Mouse (Mus musculus) liver, embryonic 11.5 days (tissue): ENCODE measurements around the gene Th. TPM values are rescaled to one million over a fixed set of nuclear protein-coding genes. Genes with fewer than 3 reads are reported as not detected.

Experiments used
- ATAC-seq: fragments of 200-750 bp; cut with Nextera tagmentation; replicated peaks from 2 replicates; pipeline ENCODE4 v1.8.0; 2017; ENCODE audit warnings: moderate number of reproducible peaks, mild to moderate bottlenecking, moderate TSS enrichment, moderate library complexity; ENCODE audit not compliant: low FRiP score
- DNase-seq: peaks from one replicate; pipeline ENCODE4 v3.0.0-alpha.2; 2017; ENCODE audit warnings: low spot score
- H3K27ac ChIP-seq: fragments of 300-500 bp; sonication (generic); 2 replicates; pipeline ENCODE4 v1.5.1; 2014; ENCODE audit warnings: mild to moderate bottlenecking, low read depth, low read length, control low read depth
- H3K27me3 ChIP-seq: fragments of 300-500 bp; sonication (generic); replicated peaks from 2 replicates; pipeline ENCODE4 v1.6.1; 2014; ENCODE audit warnings: low read length, mixed read lengths; ENCODE audit not compliant: control insufficient read depth, insufficient read depth
- H3K36me3 ChIP-seq: fragments of 300-500 bp; sonication (generic); 2 replicates; pipeline ENCODE4 v1.6.1; 2014; ENCODE audit warnings: mild to moderate bottlenecking, low read length, moderate library complexity, mixed read lengths; ENCODE audit not compliant: control insufficient read depth, insufficient read depth
- H3K4me1 ChIP-seq: fragments of 300-500 bp; sonication (generic); replicated peaks from 2 replicates; pipeline ENCODE4 v1.6.1; 2014; ENCODE audit warnings: low read length, mixed read lengths; ENCODE audit not compliant: control insufficient read depth, insufficient read depth
- H3K4me2 ChIP-seq: fragments of 300-500 bp; sonication (generic); 2 replicates; pipeline ENCODE4 v1.6.1; 2014; ENCODE audit warnings: mild to moderate bottlenecking, control low read depth, moderate library complexity
- H3K4me3 ChIP-seq: fragments of 300-500 bp; sonication (generic); 2 replicates; pipeline ENCODE4 v1.5.1; 2014; ENCODE audit warnings: low read depth, low read length, control low read depth
- H3K9ac ChIP-seq: fragments of 300-500 bp; sonication (generic); 2 replicates; pipeline ENCODE4 v1.6.1; 2014; ENCODE audit warnings: low read depth, low read length, control low read depth
- H3K9me3 ChIP-seq: fragments of 300-500 bp; sonication (generic); 2 replicates; pipeline ENCODE4 v1.6.1; 2016; ENCODE audit warnings: low read length, inconsistent platforms, mixed read lengths; ENCODE audit not compliant: control insufficient read depth
- WGBS: fragments of 180-500 bp; shearing (Covaris S2); extraction: QIAGEN DNeasy Blood & Tissue Kit; methylation state at CpG from one replicate; pipeline ENCODE4 v1.1.7; 2014; 5-methylcytosine and 5-hydroxymethylcytosine counted together
- polyA plus RNA-seq: library from polyadenylated mRNA; unstranded; fragments of >200 nt; fragmentation: Nextera tagmentation; extraction: Ambion mirVana; gene quantifications from 2 replicates; pipeline ENCODE4 v1.2.1, GENCODE M21; 2014

Gene Th
- polyA plus RNA-seq, 1 experiment from 2014 or later: 0.26 TPM

GRCm38 (mm10) chr7:142937631-142938030, 6.7 kb upstream of the Th start:
- no peaks in the 10 kb centered on the region for H3K36me3 ChIP-seq
- H3K4me3 ChIP-seq: no peak overlapping the region
- no peak overlapping the region for H3K27ac ChIP-seq
- H3K9ac ChIP-seq: no peak overlapping the region
- ATAC-seq (no peak), DNase-seq (no peak)
- H3K4me2 ChIP-seq: no peak overlapping the region
- H3K4me1 ChIP-seq: no peaks in the 10 kb centered on the region
- no peaks in the 10 kb centered on the region for H3K27me3 ChIP-seq
- H3K9me3 ChIP-seq: no peaks in the 10 kb centered on the region

DNA sequence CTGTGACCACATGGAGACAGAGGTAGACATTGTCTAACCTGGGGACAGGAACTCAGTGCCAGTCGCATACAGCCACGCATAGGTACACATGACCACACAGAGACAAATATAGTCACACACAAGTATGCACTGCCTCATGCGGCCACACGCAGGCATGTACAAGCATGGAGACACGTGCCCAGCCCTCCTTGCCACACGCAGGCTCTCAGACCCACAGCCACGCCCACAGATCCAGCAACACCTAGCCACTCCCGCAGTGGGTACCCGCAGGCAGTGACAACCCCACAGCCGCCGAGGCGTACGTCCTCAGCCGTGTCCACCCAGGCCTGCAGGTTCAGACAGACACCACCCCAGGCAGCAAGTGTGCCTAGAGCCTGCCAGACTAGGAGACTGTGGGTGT, 4.8 kb upstream of the Th start:
- Histone ChIP-seq H3K4me2 (no peak overlapping the region), H3K27ac (no peak overlapping the region), H3K9me3 (no peaks in the 10 kb centered on the region), H3K9ac (no peak overlapping the region), H3K4me3 (no peak overlapping the region), H3K4me1 (no peaks in the 10 kb centered on the region), H3K27me3 (no peaks in the 10 kb centered on the region), H3K36me3 (no peaks in the 10 kb centered on the region)
- no peak for DNase-seq
- 80% methylated on average over 14 of the region's 14 CpGs for WGBS
- no peak for ATAC-seq

GRCm38 (mm10) chr7:142932469-142932868, 1.5 kb upstream of the Th start:
- no peak overlapping the region for H3K4me3 ChIP-seq
- DNase-seq (no peak), ATAC-seq (no peak)
- WGBS: 54% methylated on average over 3 of the region's 3 CpGs
- no peaks in the 10 kb centered on the region for H3K27me3 ChIP-seq
- no peaks in the 10 kb centered on the region for H3K36me3 ChIP-seq
- H3K4me2 ChIP-seq: no peak overlapping the region
- no peak overlapping the region for H3K27ac ChIP-seq
- no peaks in the 10 kb centered on the region for H3K4me1 ChIP-seq
- no peaks in the 10 kb centered on the region for H3K9me3 ChIP-seq
- no peak overlapping the region for H3K9ac ChIP-seq

DNA sequence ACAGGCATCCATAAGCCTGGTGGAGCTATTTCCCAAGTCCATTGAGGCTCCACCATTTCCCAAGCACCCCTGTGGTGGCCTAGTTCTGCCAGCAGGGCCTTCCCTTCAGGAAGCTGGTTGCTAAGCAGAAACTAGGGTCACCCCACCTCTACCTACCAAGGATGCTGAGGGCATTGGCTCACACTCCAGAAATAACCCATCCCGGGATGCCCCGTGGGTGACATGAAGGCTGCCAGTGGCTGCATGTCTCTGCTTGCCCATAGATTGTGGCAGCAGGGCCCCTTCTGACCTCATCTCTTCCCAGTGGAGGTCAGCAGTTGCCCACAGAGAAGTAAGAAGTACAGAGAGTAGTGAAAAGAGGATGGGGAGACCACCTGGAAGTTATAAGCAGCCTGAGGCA, 1.4 kb downstream of the Th start:
- Histone ChIP-seq H3K4me2 (no peak overlapping the region), H3K4me1 (no peaks in the 10 kb centered on the region), H3K27ac (no peak overlapping the region), H3K27me3 (no peaks in the 10 kb centered on the region), H3K9ac (no peak overlapping the region), H3K36me3 (no peaks in the 10 kb centered on the region), H3K9me3 (no peaks in the 10 kb centered on the region), H3K4me3 (no peak overlapping the region)
- WGBS: 83% methylated on average over 2 of the region's 2 CpGs
- ATAC-seq (no peak), DNase-seq (no peak)

DNA sequence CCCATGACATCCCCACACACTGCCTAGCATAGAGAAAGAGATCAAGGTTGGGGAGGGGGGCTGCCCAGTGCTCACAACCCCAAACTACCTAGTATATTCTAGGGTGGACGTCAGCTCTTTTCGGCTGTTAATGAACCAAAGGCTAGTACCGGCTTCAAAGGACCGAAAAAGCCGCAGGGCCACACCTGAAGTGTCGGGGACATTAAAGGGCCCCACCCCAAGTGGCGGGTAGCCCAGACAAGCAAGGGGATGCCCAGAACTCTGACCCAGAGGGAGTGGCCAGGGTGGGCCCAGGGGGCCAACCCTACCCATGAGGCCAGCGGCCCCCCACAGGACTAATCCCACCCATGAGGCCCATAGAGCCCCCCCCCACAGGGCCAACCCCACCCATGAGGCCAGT, 3.6 kb downstream of the Th start:
- H3K9ac ChIP-seq: no peak overlapping the region
- no peak overlapping the region for H3K4me3 ChIP-seq
- H3K27me3 ChIP-seq: no peaks in the 10 kb centered on the region
- no peak overlapping the region for H3K27ac ChIP-seq
- H3K36me3 ChIP-seq: no peaks in the 10 kb centered on the region
- no peak for ATAC-seq
- no peaks in the 10 kb centered on the region for H3K9me3 ChIP-seq
- WGBS: 82% methylated on average over 8 of the region's 8 CpGs
- no peak for DNase-seq
- H3K4me2 ChIP-seq: no peak overlapping the region
- no peaks in the 10 kb centered on the region for H3K4me1 ChIP-seq

- Histone ChIP-seq H3K4me2 (no peak overlapping the region), H3K4me1 (no peaks in the 10 kb centered on the region), H3K36me3 (no peaks in the 10 kb centered on the region), H3K27ac (no peak overlapping the region), H3K9me3 (no peaks in the 10 kb centered on the region), H3K4me3 (no peak overlapping the region), H3K9ac (no peak overlapping the region), H3K27me3 (no peaks in the 10 kb centered on the region)
- ATAC-seq: peak; percentile 66
- DNase-seq: peak; percentile 81
- 26% methylated on average over 8 of the region's 8 CpGs for WGBS
These were observed 12.0 kb downstream of the Th start for GRCm38 (mm10) chr7:142918641-142919628.

GRCm38 (mm10) chr7:142917659-142918058, 13.3 kb downstream of the Th start:
- ATAC-seq: no peak

DNA sequence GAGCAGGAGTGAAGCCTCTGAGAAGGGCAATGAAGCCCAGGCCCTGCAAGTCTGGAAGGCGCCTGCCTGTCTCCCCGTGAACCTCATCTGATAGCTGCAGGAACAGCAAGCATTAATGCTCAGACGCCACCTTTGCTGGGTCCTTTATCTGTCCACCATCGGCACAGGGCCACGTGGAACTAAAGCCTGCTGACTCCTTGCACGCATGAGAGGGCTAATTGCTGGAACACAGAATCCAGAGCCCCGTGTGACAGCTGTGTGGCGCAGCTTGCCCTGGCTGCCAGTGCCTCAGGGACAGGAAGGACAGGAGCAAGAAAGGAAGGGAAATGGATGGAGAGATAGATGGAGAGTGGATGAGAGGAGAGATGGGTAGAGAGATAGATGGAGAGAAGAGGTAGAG, 14.8 kb downstream of the Th start:
- WGBS: 61% methylated on average over 8 of the region's 8 CpGs
- no peak overlapping the region for H3K27ac ChIP-seq

More at GRCm38 (mm10) chr7:142917659-142918058, 13.3 kb downstream of the Th start:
- Histone ChIP-seq H3K4me1 (no peaks in the 10 kb centered on the region), H3K4me3 (no peak overlapping the region), H3K27ac (no peak overlapping the region), H3K9me3 (no peaks in the 10 kb centered on the region), H3K4me2 (no peak overlapping the region), H3K9ac (no peak overlapping the region), H3K27me3 (no peaks in the 10 kb centered on the region), H3K36me3 (no peaks in the 10 kb centered on the region)
- DNase-seq: no peak
- WGBS: 76% methylated on average over 5 of the region's 5 CpGs

DNA sequence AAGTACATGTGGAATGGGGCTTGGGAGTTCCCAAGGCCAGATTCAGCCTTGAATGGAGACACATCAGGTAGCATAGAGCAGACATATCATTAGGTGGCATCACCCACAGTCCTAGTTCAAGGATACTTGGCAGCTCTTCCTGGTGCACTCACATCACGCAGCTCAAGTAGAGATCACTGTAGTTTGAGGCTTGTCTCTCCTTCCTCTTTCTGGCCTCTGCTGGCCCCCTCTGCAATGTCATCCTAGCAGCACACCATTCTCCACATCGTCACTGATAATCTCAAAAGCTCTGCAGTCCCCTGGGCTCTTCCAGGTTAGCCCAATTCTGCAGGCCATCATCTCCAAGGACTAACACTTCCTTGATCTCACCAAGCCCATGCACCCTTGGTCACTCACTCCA, 19.2 kb downstream of the Th start:
- Histone ChIP-seq H3K4me3 (no peak overlapping the region), H3K27ac (no peak overlapping the region), H3K36me3 (no peaks in the 10 kb centered on the region), H3K4me2 (no peak overlapping the region), H3K9ac (no peak overlapping the region), H3K9me3 (no peaks in the 10 kb centered on the region), H3K4me1 (no peaks in the 10 kb centered on the region), H3K27me3 (no peaks in the 10 kb centered on the region; the same call in 1 of the 2 replicates)
- WGBS: 61% methylated on average over 2 of the region's 2 CpGs
- no peak for ATAC-seq
- DNase-seq: no peak

More for the DNA sequence above, 14.8 kb downstream of the Th start:
- Histone ChIP-seq H3K36me3 (no peaks in the 10 kb centered on the region), H3K4me1 (no peaks in the 10 kb centered on the region), H3K4me3 (no peak overlapping the region), H3K4me2 (no peak overlapping the region), H3K27me3 (no peaks in the 10 kb centered on the region), H3K9ac (no peak overlapping the region), H3K9me3 (no peaks in the 10 kb centered on the region)
- DNase-seq: no peak
- no peak for ATAC-seq
